Mouse (Mus musculus): ENCODE data around the gene Ccdc121. TPM values are rescaled to one million over a fixed set of nuclear protein-coding genes. Genes with fewer than 3 reads are reported as not detected.

Gene Ccdc121
- polyA plus RNA-seq, 1 experiment from 2014 or later, result not detected

- Histone ChIP-seq H3K27ac (ENCODE audit: low read depth, low read length) (no peak overlapping the region), H3K4me2 (ENCODE audit: low read depth, low read length, severe bottlenecking) (no peak overlapping the region), H3K4me1 (replicated peaks; ENCODE audit: control insufficient read depth, insufficient read depth, low read length) (no peaks in the 10 kb centered on the region), H3K27me3 (ENCODE audit: control insufficient read depth, insufficient read depth, low read length) (no peaks in the 10 kb centered on the region), H3K9me3 (ENCODE audit: control insufficient read depth, low read length) (no peaks in the 10 kb centered on the region), H3K9ac (ENCODE audit: low read length) (no peak overlapping the region), H3K36me3 (ENCODE audit: control insufficient read depth, insufficient read depth, low read length) (no peaks in the 10 kb centered on the region), H3K4me3 (ENCODE audit: low read depth, low read length) (no peak overlapping the region)
- ATAC-seq (replicated peaks; ENCODE audit: low FRiP score) (no peak), DNase-seq (ENCODE audit: low spot score) (no peak)
- WGBS, result 84% methylated on average over 2 of the region's 2 CpGs
Observed at GRCm38 (mm10) chr1:181460283-181460682, 51.0 kb downstream of the Ccdc121 start.

Other genes with a start within 250 kb of the Ccdc121 start
- 1.9 and 3.5 TPM in 2 replicates for gene Cnih3, start 158.8 kb downstream of the Ccdc121 start, polyA plus RNA-seq (2014; fragmentation: Nextera tagmentation; extraction: Ambion mirVana)
- gene Dnah14, start 65.1 kb upstream of the Ccdc121 start, polyA plus RNA-seq (2014; fragmentation: Nextera tagmentation; extraction: Ambion mirVana), result 2.1 and 2.9 TPM in 2 replicates

Data from forebrain, embryonic 11.5 days (tissue).